Mouse (Mus musculus) c-Kit-positive CD71-positive TER-119-negative erythroid progenitor cells, embryonic 14.5 days (primary cell): ENCODE measurements around the gene Foxp4.

Experiments used
- DNase-seq: peaks from one replicate; pipeline ENCODE4 v3.0.0-alpha.2; 2013; ENCODE audit warnings: low read depth

The Foxp4 gene

GRCm38 (mm10) chr17:47929431-47929830 is 5.0 kb upstream of the Foxp4 start:
- DNase-seq, result no peak

GRCm38 (mm10) chr17:47925988-47926387 is 1.5 kb upstream of the Foxp4 start:
- DNase-seq, result no peak

- no peak for DNase-seq
These were observed 988 bp upstream of the Foxp4 start for GRCm38 (mm10) chr17:47925340-47925926.

GRCm38 (mm10) chr17:47923678-47924382 is 615 bp downstream of the Foxp4 start:
- no peak for DNase-seq

- no peak for DNase-seq
These were observed 1.3 kb downstream of the Foxp4 start for GRCm38 (mm10) chr17:47923011-47923677.

DNA sequence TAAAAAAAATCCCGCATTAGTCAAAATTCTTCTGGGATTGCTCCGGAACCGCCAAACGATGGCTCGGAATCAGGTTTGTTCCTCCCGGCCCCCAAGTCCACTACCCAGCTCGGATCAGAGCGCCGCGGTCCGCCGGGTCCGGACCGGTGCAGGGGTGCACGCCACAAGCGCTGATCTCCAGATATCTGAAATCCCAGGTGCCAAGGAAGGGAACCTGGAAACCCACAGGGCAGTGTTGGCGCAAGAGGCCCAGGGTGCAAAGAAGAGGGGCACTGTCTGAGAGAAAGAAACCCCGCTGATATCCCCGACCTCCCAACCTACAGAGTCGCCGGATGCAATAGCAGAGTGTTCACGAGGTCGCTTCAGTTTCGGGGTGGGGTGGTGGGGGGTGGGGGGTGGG is 1.9 kb downstream of the Foxp4 start:
- DNase-seq, result no peak

DNA sequence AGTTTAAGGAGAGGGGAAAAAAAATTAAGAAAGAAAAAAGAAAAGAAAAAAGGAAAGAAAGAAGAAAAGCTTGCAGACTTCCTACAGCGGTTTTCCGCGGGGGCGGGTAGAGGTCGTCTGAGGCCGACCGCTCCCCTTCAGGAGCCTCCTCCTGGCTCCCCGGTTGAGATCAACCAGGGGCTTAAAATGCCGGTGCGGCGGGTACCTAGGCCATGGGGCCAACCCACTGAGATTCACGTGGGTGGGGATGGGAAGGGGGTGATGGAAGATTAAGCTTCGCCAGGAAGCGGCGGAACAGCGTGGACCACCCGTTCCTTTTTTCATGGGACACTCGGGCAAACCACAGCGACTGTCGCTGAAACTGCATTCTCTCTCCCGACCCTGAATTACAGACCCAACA is 2.3 kb downstream of the Foxp4 start:
- no peak for DNase-seq

- no peak for DNase-seq
These were observed 3.2 kb downstream of the Foxp4 start for GRCm38 (mm10) chr17:47921136-47921665.

- DNase-seq, result no peak
These were observed 4.6 kb downstream of the Foxp4 start for GRCm38 (mm10) chr17:47919826-47920225.

- no peak for DNase-seq
These were observed 6.5 kb downstream of the Foxp4 start for GRCm38 (mm10) chr17:47917907-47918306.

DNA sequence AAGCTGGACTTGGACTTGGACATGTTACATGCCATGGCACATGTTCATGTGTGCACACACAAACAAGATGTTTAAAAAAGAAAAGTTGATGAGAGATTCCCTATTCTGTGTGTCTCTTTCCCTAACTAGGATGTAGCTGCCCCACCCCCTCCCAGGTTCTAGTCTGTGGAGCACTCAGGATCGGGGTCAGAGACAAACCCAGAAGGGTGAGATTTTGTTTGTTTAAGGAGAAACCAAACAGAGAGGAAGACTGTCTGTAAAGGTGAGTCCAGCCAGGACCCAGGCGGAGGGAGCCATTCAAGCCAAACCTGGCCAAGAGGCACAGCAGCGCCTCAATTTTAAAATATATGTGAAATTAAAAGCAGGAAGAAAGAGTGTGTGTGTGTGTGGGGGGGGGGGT is 7.2 kb downstream of the Foxp4 start:
- no peak for DNase-seq

DNA sequence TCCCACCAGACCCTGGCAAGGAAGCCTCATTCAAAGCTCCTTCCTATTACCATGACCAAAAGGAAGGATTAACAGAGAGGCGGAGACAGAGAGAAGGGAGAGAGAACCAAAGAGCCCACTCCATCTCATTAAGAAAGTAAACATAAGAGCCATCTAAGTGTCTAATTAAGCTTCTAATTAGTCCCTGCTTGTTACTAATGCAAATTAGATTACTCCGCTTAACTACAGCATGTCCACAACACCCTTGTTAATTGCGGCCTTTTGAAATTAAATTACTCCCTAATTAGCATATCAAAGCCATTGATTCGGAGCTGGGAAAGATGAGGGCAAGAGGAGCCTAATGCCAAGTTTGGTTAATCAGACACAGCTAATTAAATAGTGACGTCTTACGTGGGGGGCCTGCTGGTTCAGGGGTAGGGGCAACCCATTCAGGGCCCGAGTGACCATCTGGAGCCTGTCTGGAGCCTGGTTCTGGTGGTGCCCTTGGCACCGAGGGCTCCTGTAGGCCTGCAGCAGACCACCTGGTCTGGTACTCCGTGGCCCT is 9.7 kb downstream of the Foxp4 start:
- no peak for DNase-seq

DNA sequence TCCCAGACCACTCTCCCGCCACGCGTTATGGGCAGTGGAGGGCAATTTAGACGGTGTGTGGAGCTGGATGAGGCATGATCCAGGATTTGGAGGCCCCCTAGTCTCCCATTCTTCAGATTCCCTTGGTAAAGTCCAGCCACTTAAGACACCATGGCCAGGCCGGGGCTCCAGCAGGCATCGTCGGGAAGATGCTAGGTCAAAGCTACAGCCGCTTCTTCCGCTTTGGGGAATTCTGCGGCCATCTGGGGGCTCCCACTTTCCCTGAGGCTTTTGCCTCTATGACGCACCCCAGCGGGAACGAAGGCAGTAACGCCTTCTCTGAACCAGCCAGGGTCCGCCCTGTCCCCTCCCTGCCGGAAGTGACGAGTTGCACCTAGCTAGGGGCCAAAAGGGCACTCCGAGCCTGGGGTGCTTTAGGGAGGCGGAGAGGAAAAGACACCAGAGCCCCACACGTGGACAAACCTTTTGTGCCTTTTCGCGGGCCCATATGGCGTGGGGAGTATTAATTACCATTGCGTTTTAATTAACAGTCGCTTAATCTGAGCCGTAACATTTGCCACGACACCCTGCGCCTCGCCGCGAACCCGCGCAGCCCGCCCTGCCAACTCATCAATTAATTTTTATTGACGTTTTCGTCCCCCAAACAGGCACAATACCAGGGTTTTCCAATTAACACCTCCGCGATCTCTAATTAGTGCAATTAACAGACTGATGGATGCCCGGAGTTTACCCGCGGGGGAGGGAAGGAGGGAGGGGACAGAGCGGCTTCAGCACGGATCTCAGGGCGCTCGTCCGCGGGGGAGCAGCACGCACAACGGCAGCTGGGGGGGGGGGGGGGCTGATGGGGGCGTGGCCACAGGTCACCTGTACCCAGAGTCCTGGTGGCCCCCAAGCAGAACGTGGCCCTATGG is 15.1 kb downstream of the Foxp4 start:
- DNase-seq, result peak; percentile 71

- no peak for DNase-seq
These were observed 16.4 kb downstream of the Foxp4 start for GRCm38 (mm10) chr17:47908079-47908478.

- no peak for DNase-seq
These were observed 17.0 kb downstream of the Foxp4 start for GRCm38 (mm10) chr17:47907366-47907920.

GRCm38 (mm10) chr17:47903846-47904680 is 20.4 kb downstream of the Foxp4 start:
- no peak for DNase-seq

DNA sequence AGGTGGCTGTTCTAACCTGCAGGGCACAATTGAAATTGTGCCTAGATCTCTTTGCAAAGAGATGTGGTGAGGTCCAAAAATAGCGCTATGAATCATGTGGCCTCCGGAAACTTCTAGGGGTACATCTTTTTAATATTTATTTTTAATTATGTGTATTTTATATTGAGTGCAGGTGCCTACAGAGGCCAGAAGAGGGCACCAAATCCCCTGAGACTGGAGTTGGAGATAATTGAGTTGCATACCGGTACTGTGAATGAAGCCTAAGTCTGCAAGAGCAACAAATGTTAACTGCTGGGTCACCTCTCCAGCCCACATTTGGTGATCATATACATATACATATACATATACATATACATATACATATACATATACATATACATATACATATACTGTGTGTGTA is 22.7 kb downstream of the Foxp4 start:
- DNase-seq, result peak; percentile 56

GRCm38 (mm10) chr17:47900716-47901115 is 23.7 kb downstream of the Foxp4 start:
- no peak for DNase-seq

GRCm38 (mm10) chr17:47899156-47899555 is 25.3 kb downstream of the Foxp4 start:
- DNase-seq, result no peak

DNA sequence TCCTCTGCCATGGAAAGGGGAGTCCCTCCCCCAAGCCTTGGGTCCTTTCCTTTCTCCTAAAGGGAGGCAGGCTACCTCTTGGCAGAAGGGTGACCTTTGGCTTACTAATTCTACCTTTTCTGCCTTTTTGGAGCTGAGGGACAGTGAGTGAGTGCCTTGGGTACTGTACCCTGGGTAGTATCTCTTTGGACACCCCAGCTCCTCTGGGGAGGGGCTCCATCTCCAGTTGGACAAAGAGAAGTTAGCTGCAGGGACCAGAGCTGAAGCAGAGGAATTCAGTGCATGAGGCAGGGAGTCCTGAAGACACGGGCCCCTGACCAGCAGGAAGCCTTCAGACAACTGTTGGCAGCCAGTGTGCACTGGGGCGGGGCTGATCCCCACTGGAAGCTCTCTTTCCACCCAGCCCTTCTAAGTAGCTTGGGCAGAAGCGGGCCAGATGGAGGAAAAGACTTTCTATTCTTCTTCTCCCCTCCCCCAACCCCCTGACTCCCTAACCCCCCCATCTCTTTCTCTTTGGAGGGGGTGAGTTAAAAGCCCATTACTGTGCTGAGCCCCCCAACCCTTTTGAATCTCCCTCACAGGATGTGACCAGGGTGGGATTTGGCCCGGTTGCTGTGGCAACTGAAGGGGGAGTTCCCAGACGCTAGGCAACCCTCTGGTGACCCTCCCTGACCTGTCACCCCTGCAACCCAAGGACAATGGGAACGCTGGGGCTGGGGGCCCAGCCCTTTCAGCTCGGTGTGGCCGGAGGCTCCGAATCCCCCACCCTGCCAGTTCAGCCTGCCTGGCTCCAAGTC is 26.3 kb downstream of the Foxp4 start:
- DNase-seq, result no peak
